Mouse (Mus musculus) small intestine, adult 2 months (tissue): ENCODE data around the gene Schip1.

Source experiments
- CTCF ChIP-seq: fragments of 200-500 bp; IDR thresholded peaks from 2 replicates; pipeline ENCODE4 v1.5.1; 2012; ENCODE audit warnings: low read depth, mild to moderate bottlenecking, control low read depth, inconsistent platforms, low read length, moderate library complexity, mixed read lengths; ENCODE audit not compliant: insufficient replicate concordance, insufficient read length; ENCODE audit errors: extremely low read depth
- POLR2A ChIP-seq: fragments of 200-500 bp; IDR thresholded peaks from 2 replicates; pipeline ENCODE4 v1.6.1; 2012; ENCODE audit warnings: low read depth, mild to moderate bottlenecking, control low read depth, inconsistent platforms, low read length, moderate library complexity

DNA sequence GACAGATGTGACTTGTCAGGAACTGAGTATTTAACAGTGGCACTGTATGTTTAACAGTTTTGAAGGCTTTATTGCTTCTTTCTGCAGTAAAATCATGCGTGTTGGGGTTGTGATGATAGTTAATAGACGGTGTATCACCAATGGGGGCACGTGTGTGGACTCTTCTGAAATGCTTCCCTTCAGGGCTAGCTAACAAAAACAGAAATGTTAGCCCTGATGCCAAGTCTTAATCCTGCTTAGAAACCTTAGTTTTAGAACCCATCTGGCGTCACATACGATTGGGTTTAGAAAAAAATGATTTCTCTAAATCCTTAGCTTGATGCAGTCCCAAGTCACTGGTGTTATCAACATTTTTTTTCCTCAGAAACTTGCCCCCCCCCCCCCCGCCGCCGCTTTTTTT is 509.5 kb downstream of the Schip1 start:
- TF ChIP-seq CTCF, result no peak
- TF ChIP-seq POLR2A, result no peak
